Mouse (Mus musculus) limb, embryonic 10.5 days (tissue): Measurements from ENCODE around the gene Lyz1. TPM values are rescaled to one million over a fixed set of nuclear protein-coding genes. Genes with fewer than 3 reads are reported as not detected.
"Not testable (repeated sequence)": the region's sequence is repeated elsewhere in the genome, so short reads cannot be mapped to it uniquely, and the experiment has no call there.

Experiments
- DNase-seq: peaks from one replicate; pipeline ENCODE4 v3.0.0-alpha.2; 2017; ENCODE audit warnings: low spot score
- H3K27ac ChIP-seq: fragments of 300-500 bp; sonication (generic); 2 replicates; pipeline ENCODE4 v1.5.1; 2016; ENCODE audit warnings: mild to moderate bottlenecking
- H3K27me3 ChIP-seq: fragments of 300-500 bp; sonication (generic); 2 replicates; pipeline ENCODE4 v1.6.1; 2016; ENCODE audit warnings: low read depth, mild to moderate bottlenecking; ENCODE audit not compliant: poor library complexity, severe bottlenecking
- H3K36me3 ChIP-seq: fragments of 300-500 bp; sonication (generic); 2 replicates; pipeline ENCODE4 v1.6.1; 2016; ENCODE audit warnings: mild to moderate bottlenecking, moderate library complexity
- H3K4me1 ChIP-seq: fragments of 300-500 bp; sonication (generic); 2 replicates; pipeline ENCODE4 v1.6.1; 2016
- H3K4me3 ChIP-seq: fragments of 300-500 bp; sonication (generic); 2 replicates; pipeline ENCODE4 v1.5.1; 2016; ENCODE audit warnings: mild to moderate bottlenecking, moderate library complexity
- H3K9me3 ChIP-seq: fragments of 300-500 bp; sonication (generic); replicated peaks from 2 replicates; pipeline ENCODE4 v1.6.1; 2016; ENCODE audit warnings: mild to moderate bottlenecking
- WGBS: fragments of 180-500 bp; shearing (Covaris S2); methylation state at CpG from one replicate; pipeline ENCODE4 v1.1.7; 2016; 5-methylcytosine and 5-hydroxymethylcytosine counted together
- polyA plus RNA-seq: library from polyadenylated mRNA; unstranded; fragments of >200 nt; fragmentation: Nextera tagmentation; extraction: Ambion mirVana; gene quantifications from 2 replicates; pipeline ENCODE4 v1.2.1, GENCODE M21; 2016

Gene Lyz1
- polyA plus RNA-seq, 1 experiment from 2014 or later: not detected

DNA sequence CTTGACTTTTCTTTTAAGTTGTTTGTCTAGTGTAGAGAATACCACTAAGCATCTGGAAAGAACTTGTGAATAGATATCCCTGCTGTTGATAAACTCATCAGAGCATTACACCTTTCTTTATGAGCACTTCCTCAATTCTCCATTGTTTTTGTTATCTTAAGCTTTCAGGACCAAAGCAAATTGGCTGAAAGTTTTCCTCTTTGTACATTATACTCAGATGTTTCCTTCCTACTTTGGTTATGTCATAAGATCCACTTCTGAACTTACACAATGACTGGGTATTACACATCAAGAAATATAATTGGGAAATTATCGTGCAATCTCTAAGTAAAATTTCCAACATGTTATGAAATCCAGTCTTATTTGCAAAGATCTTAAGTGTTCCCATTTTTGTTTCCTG, 9.0 kb upstream of the Lyz1 start:
- Histone ChIP-seq H3K4me1 (no peaks in the 10 kb centered on the region), H3K9me3 (no peaks in the 10 kb centered on the region), H3K36me3 (no peaks in the 10 kb centered on the region), H3K27me3 (no peaks in the 10 kb centered on the region), H3K4me3 (no peak overlapping the region), H3K27ac (no peak overlapping the region)
- no peak for DNase-seq
- 86% methylated on average over 1 of the region's 1 CpGs for WGBS

DNA sequence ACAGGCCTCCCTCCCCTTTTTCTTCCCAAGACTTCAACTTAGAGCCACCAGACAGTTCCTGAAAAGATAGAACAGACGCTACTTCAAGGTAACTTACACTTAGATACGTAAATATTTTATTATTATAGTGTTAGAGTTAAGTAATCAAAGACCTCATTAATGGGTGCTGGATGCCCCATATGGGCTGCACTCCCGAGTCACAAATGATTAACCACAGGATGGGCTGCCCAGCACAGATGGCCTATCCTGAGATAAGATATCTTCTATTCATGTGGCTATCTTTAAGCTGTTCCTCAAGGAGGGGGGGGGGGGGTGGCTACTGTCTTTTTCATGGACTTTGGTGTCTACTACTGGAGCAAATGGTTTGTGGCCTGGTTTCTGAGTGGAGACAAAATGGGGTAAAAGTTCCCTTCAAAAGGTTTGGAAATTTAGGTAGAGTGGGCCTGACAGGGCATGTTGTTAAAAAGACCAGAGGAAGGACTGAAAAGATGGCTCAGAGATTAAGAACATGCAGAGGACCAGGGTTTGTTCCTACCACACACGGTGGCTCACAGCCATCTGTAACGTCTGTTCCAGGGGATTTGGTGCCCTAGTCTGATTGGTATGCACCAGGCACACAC, 7.3 kb upstream of the Lyz1 start:
- H3K4me1 ChIP-seq: no peaks in the 10 kb centered on the region
- no peak overlapping the region for H3K27ac ChIP-seq
- H3K9me3 ChIP-seq: no peaks in the 10 kb centered on the region
- H3K27me3 ChIP-seq: no peaks in the 10 kb centered on the region
- no peak overlapping the region for H3K4me3 ChIP-seq
- 77% methylated on average over 5 of the region's 5 CpGs for WGBS
- no peaks in the 10 kb centered on the region for H3K36me3 ChIP-seq
- no peak for DNase-seq

DNA sequence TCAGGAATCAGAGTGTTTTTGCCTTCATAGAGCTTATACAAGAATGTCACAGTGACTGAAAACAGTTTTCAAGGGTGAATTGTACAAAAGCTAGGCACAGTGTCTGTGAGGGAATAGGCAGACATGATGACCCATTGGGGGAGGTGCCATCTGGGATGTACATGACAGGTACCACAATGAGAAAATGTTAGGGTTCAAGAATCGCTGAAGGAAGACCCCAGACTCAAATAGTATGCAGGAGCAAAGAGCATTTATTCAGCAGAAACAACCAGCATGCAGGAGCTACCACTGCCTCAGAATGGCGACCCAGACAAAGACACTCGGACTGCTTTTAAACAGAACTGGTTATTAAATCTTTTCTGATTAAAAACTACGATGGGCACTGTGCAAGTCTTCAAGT, 6.4 kb upstream of the Lyz1 start:
- DNase-seq: no peak
- Histone ChIP-seq H3K9me3 (no peaks in the 10 kb centered on the region), H3K27ac (no peak overlapping the region), H3K4me1 (no peaks in the 10 kb centered on the region), H3K4me3 (no peak overlapping the region), H3K27me3 (no peaks in the 10 kb centered on the region), H3K36me3 (no peaks in the 10 kb centered on the region)
- 80% methylated on average over 4 of the region's 4 CpGs for WGBS

DNA sequence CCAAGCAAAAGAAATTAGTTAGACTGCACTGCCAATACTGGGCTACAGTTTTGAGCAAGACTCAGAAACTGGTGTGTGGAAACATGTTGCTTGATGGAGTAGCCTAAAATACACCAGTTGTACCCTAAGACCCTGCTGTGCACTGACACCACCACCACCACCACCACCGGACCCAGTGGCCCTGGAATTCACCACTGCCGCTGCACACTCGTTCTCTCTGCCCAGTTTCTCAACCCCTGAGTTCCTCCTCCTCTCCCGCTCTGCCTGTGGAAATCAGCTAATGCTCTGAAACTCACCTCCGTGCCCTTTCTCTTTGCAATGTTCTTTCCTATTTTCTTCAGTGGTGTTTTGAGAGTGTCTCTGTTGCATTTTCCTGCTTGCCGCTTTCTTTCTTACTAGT, 5.7 kb upstream of the Lyz1 start:
- no peaks in the 10 kb centered on the region for H3K27me3 ChIP-seq
- WGBS: 87% methylated on average over 6 of the region's 6 CpGs
- no peak overlapping the region for H3K27ac ChIP-seq
- H3K9me3 ChIP-seq: no peaks in the 10 kb centered on the region
- H3K4me3 ChIP-seq: no peak overlapping the region
- H3K36me3 ChIP-seq: no peaks in the 10 kb centered on the region
- H3K4me1 ChIP-seq: no peaks in the 10 kb centered on the region
- no peak for DNase-seq

DNA sequence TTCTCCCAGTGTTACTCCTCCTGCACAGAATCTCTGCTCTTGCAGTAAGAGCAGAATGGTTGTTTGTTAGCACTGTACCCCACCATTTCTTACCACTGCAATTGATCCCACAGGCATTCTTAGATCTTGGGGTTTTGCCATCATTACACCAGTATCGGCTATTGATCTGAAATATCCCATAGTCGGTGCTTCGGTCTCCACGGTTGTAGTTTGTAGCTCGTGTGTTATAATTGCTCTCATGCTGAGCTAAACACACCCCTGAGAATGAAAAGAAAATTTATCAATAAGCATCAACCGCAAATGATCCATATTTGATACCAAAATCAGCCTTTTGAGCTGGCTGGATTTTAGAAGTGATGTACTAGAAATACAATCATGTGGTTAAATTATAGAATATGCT, 1.7 kb downstream of the Lyz1 start:
- not testable (repeated sequence) for H3K4me3 ChIP-seq, H3K36me3 ChIP-seq, H3K27me3 ChIP-seq, H3K27ac ChIP-seq, H3K9me3 ChIP-seq, H3K4me1 ChIP-seq, DNase-seq
- WGBS: 91% methylated on average over 6 of the region's 6 CpGs

- no peaks in the 10 kb centered on the region for H3K9me3 ChIP-seq
- H3K36me3 ChIP-seq: no peaks in the 10 kb centered on the region
- DNase-seq: no peak
- no peak overlapping the region for H3K4me3 ChIP-seq
- no peaks in the 10 kb centered on the region for H3K4me1 ChIP-seq
- WGBS: 52% methylated on average over 6 of the region's 6 CpGs
- no peaks in the 10 kb centered on the region for H3K27me3 ChIP-seq
- no peak overlapping the region for H3K27ac ChIP-seq
Observed at GRCm38 (mm10) chr10:117290046-117290870, 2.4 kb downstream of the Lyz1 start.

DNA sequence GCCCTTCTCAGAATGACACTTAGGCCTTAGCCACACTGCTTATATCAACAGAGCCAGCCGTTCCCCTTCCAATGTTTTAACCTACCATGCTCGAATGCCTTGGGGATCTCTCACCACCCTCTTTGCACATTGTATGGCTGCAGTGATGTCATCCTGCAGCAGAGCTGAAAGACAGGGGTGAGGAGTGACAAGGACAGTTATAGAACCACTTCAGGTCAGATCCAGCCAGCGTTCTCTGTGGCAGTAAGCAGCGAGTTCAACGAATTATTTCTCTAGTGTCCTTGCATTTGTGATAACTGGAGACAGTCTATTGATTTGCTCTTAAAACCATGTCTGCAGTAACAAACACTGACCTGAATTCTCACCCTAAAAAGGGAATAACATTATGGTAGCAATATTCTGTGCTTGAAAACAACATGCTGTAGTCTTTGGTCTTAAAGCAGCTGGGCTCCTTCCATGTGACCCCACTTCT, 3.6 kb downstream of the Lyz1 start:
- not testable (repeated sequence) for DNase-seq, H3K4me1 ChIP-seq, H3K9me3 ChIP-seq, H3K27me3 ChIP-seq, H3K36me3 ChIP-seq, H3K4me3 ChIP-seq, H3K27ac ChIP-seq
- 96% methylated on average over 5 of the region's 5 CpGs for WGBS

- no peak overlapping the region for H3K4me3 ChIP-seq
- H3K36me3 ChIP-seq: no peaks in the 10 kb centered on the region
- no peaks in the 10 kb centered on the region for H3K9me3 ChIP-seq
- H3K27ac ChIP-seq: no peak overlapping the region
- WGBS: 95% methylated on average over 9 of the region's 9 CpGs
- H3K4me1 ChIP-seq: no peaks in the 10 kb centered on the region
- DNase-seq: no peak
- no peaks in the 10 kb centered on the region for H3K27me3 ChIP-seq
Observed at GRCm38 (mm10) chr10:117288197-117289033, 4.3 kb downstream of the Lyz1 start.

- H3K36me3 ChIP-seq: no peaks in the 10 kb centered on the region
- H3K27ac ChIP-seq: no peak overlapping the region
- no peaks in the 10 kb centered on the region for H3K9me3 ChIP-seq
- 89% methylated on average over 3 of the region's 3 CpGs for WGBS
- H3K27me3 ChIP-seq: no peaks in the 10 kb centered on the region
- DNase-seq: no peak
- no peaks in the 10 kb centered on the region for H3K4me1 ChIP-seq
- no peak overlapping the region for H3K4me3 ChIP-seq
Observed at GRCm38 (mm10) chr10:117287226-117287850, 5.3 kb downstream of the Lyz1 start.

GRCm38 (mm10) chr10:117286366-117286970, 6.2 kb downstream of the Lyz1 start:
- 86% methylated on average over 6 of the region's 6 CpGs for WGBS
- no peak overlapping the region for H3K27ac ChIP-seq

GRCm38 (mm10) chr10:117285584-117285983, 7.1 kb downstream of the Lyz1 start:
- 77% methylated on average over 4 of the region's 7 CpGs for WGBS

More at GRCm38 (mm10) chr10:117286366-117286970, 6.2 kb downstream of the Lyz1 start:
- no peak overlapping the region for H3K4me3 ChIP-seq
- H3K9me3 ChIP-seq: no peaks in the 10 kb centered on the region
- H3K27me3 ChIP-seq: no peaks in the 10 kb centered on the region
- no peaks in the 10 kb centered on the region for H3K36me3 ChIP-seq
- no peak for DNase-seq
- no peaks in the 10 kb centered on the region for H3K4me1 ChIP-seq

More at GRCm38 (mm10) chr10:117285584-117285983, 7.1 kb downstream of the Lyz1 start:
- DNase-seq, H3K27ac ChIP-seq, H3K36me3 ChIP-seq, H3K4me3 ChIP-seq, H3K4me1 ChIP-seq, H3K27me3 ChIP-seq, H3K9me3 ChIP-seq: not testable (repeated sequence)
